Mouse (Mus musculus) layer of hippocampus, adult 6 months (tissue): ENCODE measurements around the gene Mylip. TPM values are rescaled to one million over a fixed set of nuclear protein-coding genes. Genes with fewer than 3 reads are reported as not detected.

Source experiments
- long read RNA-seq, 2 experiments: library from polyadenylated mRNA; unstranded; transcript quantifications; one replicate each; pipeline ENCODE4 v2.0.0; 2019 to 2020
- polyA plus RNA-seq: library from polyadenylated mRNA; unstranded; fragments of <200 nt; fragmentation: Nextera tagmentation; gene quantifications from 2 replicates; pipeline ENCODE4 v1.2.3, GENCODE M21; 2021

Mylip gene
- polyA plus RNA-seq, result 3.1 and 3.4 TPM in 2 replicates
- long read RNA-seq, experiment 1, partial matches to known transcripts, result 3 of 9 reads
- long read RNA-seq, experiment 1, other reads (novel, unspliced or antisense), result 2 of 9 reads
- long read RNA-seq, experiment 2, transcript Mylip-201 (7 exons, 3,065 nt), result major isoform, 20 of 24 reads
- long read RNA-seq, experiment 2, partial matches to known transcripts, result 3 of 24 reads
- long read RNA-seq, experiment 2, other reads (novel, unspliced or antisense), result 1 of 24 reads

GRCm38 (mm10) chr13:45389448-45390311, at the start of gene Mylip:
Mylip (plus strand) TSS chr13:45389742.

Other genes with a start within 250 kb of the Mylip start
- 130 and 135 TPM in 2 replicates for gene Gmpr, start 117.7 kb downstream of the Mylip start, polyA plus RNA-seq